Mouse (Mus musculus) limb, embryonic 15.5 days (tissue): ENCODE results near the gene Gabbr1. TPM values are rescaled to one million over a fixed set of nuclear protein-coding genes. Genes with fewer than 3 reads are reported as not detected.

ENCODE experiments used
- ATAC-seq: fragments of 200-750 bp; cut with Nextera tagmentation; 2 replicates; pipeline ENCODE4 v1.8.0; 2017; ENCODE audit warnings: low read depth, moderate TSS enrichment; ENCODE audit not compliant: insufficient number of reproducible peaks, low FRiP score, low TSS enrichment
- H3K27ac ChIP-seq: fragments of 300-500 bp; sonication (generic); 2 replicates; pipeline ENCODE4 v1.5.1; 2015; ENCODE audit warnings: moderate library complexity, mild to moderate bottlenecking, inconsistent platforms
- H3K27me3 ChIP-seq: fragments of 300-500 bp; sonication (generic); 2 replicates; pipeline ENCODE4 v1.6.1; 2015; ENCODE audit warnings: inconsistent platforms
- H3K36me3 ChIP-seq: fragments of 300-500 bp; sonication (generic); 2 replicates; pipeline ENCODE4 v1.6.1; 2015; ENCODE audit warnings: inconsistent platforms
- H3K4me1 ChIP-seq: fragments of 300-500 bp; sonication (generic); 2 replicates; pipeline ENCODE4 v1.6.1; 2015; ENCODE audit warnings: inconsistent platforms
- H3K4me2 ChIP-seq: fragments of 300-500 bp; sonication (generic); 2 replicates; pipeline ENCODE4 v1.6.1; 2015; ENCODE audit warnings: mild to moderate bottlenecking, inconsistent platforms
- H3K4me3 ChIP-seq: fragments of 300-500 bp; sonication (generic); 2 replicates; pipeline ENCODE4 v1.5.1; 2015; ENCODE audit warnings: mild to moderate bottlenecking, inconsistent platforms
- H3K9ac ChIP-seq: fragments of 300-500 bp; sonication (generic); 2 replicates; pipeline ENCODE4 v1.6.1; 2015; ENCODE audit warnings: inconsistent platforms
- H3K9me3 ChIP-seq: fragments of 300-500 bp; sonication (generic); 2 replicates; pipeline ENCODE4 v1.6.1; 2016; ENCODE audit warnings: inconsistent platforms
- WGBS: fragments of 180-500 bp; shearing (Covaris S2); methylation state at CpG from one replicate; pipeline ENCODE4 v1.1.7; 2015; 5-methylcytosine and 5-hydroxymethylcytosine counted together
- polyA plus RNA-seq: library from polyadenylated mRNA; unstranded; fragments of >200 nt; fragmentation: Nextera tagmentation; extraction: Ambion mirVana; gene quantifications from 2 replicates; pipeline ENCODE4 v1.2.1, GENCODE M21; 2015

Gene Gabbr1
- polyA plus RNA-seq, 1 experiment from 2014 or later: 8.7 TPM

- no peaks in the 10 kb centered on the region for H3K9me3 ChIP-seq
- H3K36me3 ChIP-seq: no peaks in the 10 kb centered on the region
- no peak overlapping the region for H3K27ac ChIP-seq
- WGBS: 20% methylated on average over 19 of the region's 19 CpGs
- H3K9ac ChIP-seq: no peak overlapping the region
- peak overlapping the region; percentile 94 for H3K4me2 ChIP-seq
- peaks cover 4% of the 10 kb centered on the region for H3K27me3 ChIP-seq
- no peak for ATAC-seq
- H3K4me1 ChIP-seq: peaks cover 45% of the 10 kb centered on the region
- peak overlapping the region; percentile 80 for H3K4me3 ChIP-seq
Measured at GRCm38 (mm10) chr17:37047332-37047976, 1.7 kb downstream of the Gabbr1 start.

- ATAC-seq: no peak
- 25% methylated on average over 3 of the region's 3 CpGs for WGBS
- no peak overlapping the region for H3K9ac ChIP-seq
Measured at GRCm38 (mm10) chr17:37047981-37048380, 2.2 kb downstream of the Gabbr1 start.

GRCm38 (mm10) chr17:37048383-37048782 lies 2.6 kb downstream of the Gabbr1 start:
- no peak for ATAC-seq
- H3K27me3 ChIP-seq: peaks cover 4% of the 10 kb centered on the region
- peaks cover 45% of the 10 kb centered on the region for H3K4me1 ChIP-seq
- no peak overlapping the region for H3K9ac ChIP-seq
- H3K27ac ChIP-seq: no peak overlapping the region
- no peaks in the 10 kb centered on the region for H3K9me3 ChIP-seq
- no peak overlapping the region for H3K4me3 ChIP-seq
- H3K36me3 ChIP-seq: no peaks in the 10 kb centered on the region
- H3K4me2 ChIP-seq: no peak overlapping the region
- 65% methylated on average over 7 of the region's 7 CpGs for WGBS

More at GRCm38 (mm10) chr17:37047981-37048380, 2.2 kb downstream of the Gabbr1 start:
- no peak overlapping the region for H3K4me3 ChIP-seq
- no peaks in the 10 kb centered on the region for H3K36me3 ChIP-seq
- peaks cover 45% of the 10 kb centered on the region for H3K4me1 ChIP-seq
- no peaks in the 10 kb centered on the region for H3K9me3 ChIP-seq
- no peak overlapping the region for H3K27ac ChIP-seq
- H3K4me2 ChIP-seq: no peak overlapping the region
- H3K27me3 ChIP-seq: peaks cover 4% of the 10 kb centered on the region

GRCm38 (mm10) chr17:37049570-37050310 lies 4.0 kb downstream of the Gabbr1 start:
- WGBS: 3% methylated on average over 39 of the region's 39 CpGs
- peak overlapping the region; percentile 51; the same call in 1 of the 2 replicates for H3K27ac ChIP-seq
- peak overlapping the region; percentile 64 for H3K4me3 ChIP-seq
- H3K9me3 ChIP-seq: no peaks in the 10 kb centered on the region
- peak overlapping the region; percentile 92 for H3K4me2 ChIP-seq
- peaks cover 45% of the 10 kb centered on the region for H3K4me1 ChIP-seq
- H3K9ac ChIP-seq: peak overlapping the region; percentile 1; the same call in 1 of the 2 replicates
- peaks cover 4% of the 10 kb centered on the region for H3K27me3 ChIP-seq
- no peak for ATAC-seq
- peaks cover 9% of the 10 kb centered on the region; the same call in 1 of the 2 replicates for H3K36me3 ChIP-seq

- WGBS: 1% methylated on average over 22 of the region's 22 CpGs
- H3K36me3 ChIP-seq: peaks cover 14% of the 10 kb centered on the region; the same call in 1 of the 2 replicates
- 0 out of 2 replicates have a peak, but pooled peaks have one; percentile 25 for ATAC-seq
- no peaks in the 10 kb centered on the region for H3K9me3 ChIP-seq
- H3K4me1 ChIP-seq: peaks cover 40% of the 10 kb centered on the region
- H3K4me2 ChIP-seq: peak overlapping the region; percentile 92
- peak overlapping the region; percentile 64 for H3K4me3 ChIP-seq
- H3K27ac ChIP-seq: peak overlapping the region; percentile 51; the same call in 1 of the 2 replicates
- H3K9ac ChIP-seq: peak overlapping the region; percentile 55
- peaks cover 4% of the 10 kb centered on the region for H3K27me3 ChIP-seq
Measured at GRCm38 (mm10) chr17:37050399-37050798, 4.6 kb downstream of the Gabbr1 start.

DNA sequence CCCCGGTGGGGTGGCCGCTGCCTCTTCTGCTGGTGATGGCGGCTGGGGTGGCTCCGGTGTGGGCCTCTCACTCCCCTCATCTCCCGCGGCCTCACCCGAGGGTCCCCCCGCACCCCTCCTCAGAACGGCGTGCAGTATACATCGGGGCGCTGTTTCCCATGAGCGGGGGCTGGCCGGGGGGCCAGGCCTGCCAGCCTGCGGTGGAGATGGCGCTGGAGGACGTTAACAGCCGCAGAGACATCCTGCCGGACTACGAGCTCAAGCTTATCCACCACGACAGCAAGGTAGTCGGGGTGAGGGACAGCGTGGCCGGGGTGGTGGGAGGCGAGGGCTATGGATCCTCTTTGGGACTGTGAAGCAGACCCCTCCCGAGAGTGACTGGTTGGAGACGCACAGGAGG lies 5.1 kb downstream of the Gabbr1 start:
- H3K36me3 ChIP-seq: peaks cover 19% of the 10 kb centered on the region; the same call in 1 of the 2 replicates
- no peaks in the 10 kb centered on the region for H3K9me3 ChIP-seq
- peak overlapping the region; percentile 64 for H3K4me3 ChIP-seq
- no peak for ATAC-seq
- H3K4me2 ChIP-seq: peak overlapping the region; percentile 92
- no peak overlapping the region for H3K27ac ChIP-seq
- H3K9ac ChIP-seq: peak overlapping the region; percentile 55
- peaks cover 37% of the 10 kb centered on the region for H3K4me1 ChIP-seq
- H3K27me3 ChIP-seq: peaks cover 4% of the 10 kb centered on the region
- WGBS: 8% methylated on average over 16 of the region's 27 CpGs

DNA sequence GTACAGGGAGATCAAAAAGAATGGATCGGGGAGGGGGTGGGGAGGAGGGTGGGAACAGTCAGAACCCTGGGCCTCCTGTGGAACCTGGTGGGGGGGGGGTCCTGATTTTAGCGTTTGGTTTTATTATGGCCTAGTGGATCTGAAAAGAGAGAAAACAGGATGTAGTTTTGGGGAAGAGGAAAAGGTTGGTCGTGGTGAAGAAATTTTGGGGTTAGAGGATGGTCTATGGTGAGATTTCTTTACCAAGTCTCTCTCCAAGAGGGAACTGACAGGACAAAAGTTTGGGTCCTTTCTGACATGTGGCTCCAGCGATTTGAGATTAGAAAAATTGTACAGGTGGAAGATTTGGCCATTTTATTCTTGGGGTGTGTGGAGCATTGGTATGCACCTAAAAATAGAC lies 6.0 kb downstream of the Gabbr1 start:
- Histone ChIP-seq H3K9ac (no peak overlapping the region), H3K27me3 (peaks cover 4% of the 10 kb centered on the region), H3K4me3 (no peak overlapping the region), H3K4me1 (peaks cover 34% of the 10 kb centered on the region), H3K27ac (no peak overlapping the region), H3K9me3 (no peaks in the 10 kb centered on the region), H3K36me3 (peaks cover 28% of the 10 kb centered on the region), H3K4me2 (no peak overlapping the region)
- 54% methylated on average over 4 of the region's 4 CpGs for WGBS
- ATAC-seq: no peak

- Histone ChIP-seq H3K4me1 (no peaks in the 10 kb centered on the region), H3K9me3 (no peaks in the 10 kb centered on the region), H3K4me2 (no peak overlapping the region), H3K27me3 (no peaks in the 10 kb centered on the region), H3K4me3 (no peak overlapping the region), H3K36me3 (peaks cover 59% of the 10 kb centered on the region), H3K9ac (no peak overlapping the region), H3K27ac (no peak overlapping the region)
- WGBS: 87% methylated on average over 6 of the region's 6 CpGs
- ATAC-seq: no peak
Measured at GRCm38 (mm10) chr17:37056957-37057356, 11.2 kb downstream of the Gabbr1 start.

- WGBS: 83% methylated on average over 3 of the region's 3 CpGs
- Histone ChIP-seq H3K36me3 (peaks cover 76% of the 10 kb centered on the region), H3K27ac (no peak overlapping the region), H3K4me2 (no peak overlapping the region), H3K4me1 (no peaks in the 10 kb centered on the region), H3K4me3 (no peak overlapping the region), H3K9ac (no peak overlapping the region), H3K27me3 (no peaks in the 10 kb centered on the region), H3K9me3 (no peaks in the 10 kb centered on the region)
- ATAC-seq: no peak
Measured at GRCm38 (mm10) chr17:37061435-37061834, 15.7 kb downstream of the Gabbr1 start.

- Histone ChIP-seq H3K4me3 (no peak overlapping the region), H3K4me1 (no peaks in the 10 kb centered on the region), H3K36me3 (peaks cover 77% of the 10 kb centered on the region), H3K27ac (no peak overlapping the region), H3K9ac (no peak overlapping the region), H3K27me3 (no peaks in the 10 kb centered on the region), H3K4me2 (no peak overlapping the region), H3K9me3 (no peaks in the 10 kb centered on the region)
- 89% methylated on average over 10 of the region's 10 CpGs for WGBS
- no peak for ATAC-seq
Measured at GRCm38 (mm10) chr17:37062101-37062641, 16.4 kb downstream of the Gabbr1 start.

- WGBS: 72% methylated on average over 10 of the region's 10 CpGs
- Histone ChIP-seq H3K4me2 (no peak overlapping the region), H3K9me3 (no peaks in the 10 kb centered on the region), H3K27me3 (no peaks in the 10 kb centered on the region), H3K27ac (no peak overlapping the region), H3K36me3 (peaks cover 81% of the 10 kb centered on the region), H3K4me1 (no peaks in the 10 kb centered on the region), H3K9ac (no peak overlapping the region), H3K4me3 (no peak overlapping the region)
- ATAC-seq: no peak
Measured at GRCm38 (mm10) chr17:37063063-37063462, 17.3 kb downstream of the Gabbr1 start.
